Mouse (Mus musculus): ENCODE measurements at regions not wholly inside any gene's neighbourhood (a gene's known extent, or its start where the extent isn't known, plus 50 kb on each side); places are given as distances from the start of the nearest gene placed in this dataset.
"Not testable (repeated sequence)": the region's sequence is repeated elsewhere in the genome, so short reads cannot be mapped to it uniquely, and the experiment has no call there.

- ATAC-seq (replicated peaks; ENCODE audit: low FRiP score, poor library complexity, severe bottlenecking), result not testable (repeated sequence)
These were observed 57.9 kb upstream of the Zfp709 start for GRCm38 (mm10) chr8:71823655-71824622.

GRCm38 (mm10) chr8:71822749-71823148, 59.1 kb upstream of the Zfp709 start:
- ATAC-seq (replicated peaks; ENCODE audit: low FRiP score, poor library complexity, severe bottlenecking), result not testable (repeated sequence)

- not testable (repeated sequence) for ATAC-seq (replicated peaks; ENCODE audit: low FRiP score, poor library complexity, severe bottlenecking)
These were observed 61.9 kb upstream of the Zfp709 start for GRCm38 (mm10) chr8:71819936-71820335.

- not testable (repeated sequence) for ATAC-seq (replicated peaks; ENCODE audit: low FRiP score, poor library complexity, severe bottlenecking)
These were observed 62.4 kb upstream of the Zfp709 start for GRCm38 (mm10) chr8:71819381-71819780.

GRCm38 (mm10) chr8:71816272-71817034, 65.4 kb upstream of the Zfp709 start:
- ATAC-seq (replicated peaks; ENCODE audit: low FRiP score, poor library complexity, severe bottlenecking), result not testable (repeated sequence)

- ATAC-seq (replicated peaks; ENCODE audit: low FRiP score, poor library complexity, severe bottlenecking), result not testable (repeated sequence)
These were observed 66.0 kb upstream of the Zfp709 start for GRCm38 (mm10) chr8:71815813-71816212.

GRCm38 (mm10) chr8:71814740-71815514, 66.9 kb upstream of the Zfp709 start:
- ATAC-seq (replicated peaks; ENCODE audit: low FRiP score, poor library complexity, severe bottlenecking), result not testable (repeated sequence)

GRCm38 (mm10) chr8:71813889-71814288, 67.9 kb upstream of the Zfp709 start:
- ATAC-seq (replicated peaks; ENCODE audit: low FRiP score, poor library complexity, severe bottlenecking), result not testable (repeated sequence)

GRCm38 (mm10) chr8:71813239-71813638, 68.6 kb upstream of the Zfp709 start:
- ATAC-seq (replicated peaks; ENCODE audit: low FRiP score, poor library complexity, severe bottlenecking), result not testable (repeated sequence)

- not testable (repeated sequence) for ATAC-seq (replicated peaks; ENCODE audit: low FRiP score, poor library complexity, severe bottlenecking)
These were observed 74.0 kb upstream of the Zfp709 start for GRCm38 (mm10) chr8:71807788-71808187.

- ATAC-seq (replicated peaks; ENCODE audit: low FRiP score, poor library complexity, severe bottlenecking), result not testable (repeated sequence)
These were observed 77.2 kb upstream of the Zfp709 start for GRCm38 (mm10) chr8:71804586-71804985.

GRCm38 (mm10) chr8:71802226-71802625, 76.7 kb upstream of the Fcho1 start:
- 0 out of 2 replicates have a peak, but pooled peaks have one; percentile 41 for ATAC-seq (replicated peaks; ENCODE audit: low FRiP score, poor library complexity, severe bottlenecking)

- peak; percentile 68 for ATAC-seq (replicated peaks; ENCODE audit: low FRiP score, poor library complexity, severe bottlenecking)
These were observed 63.5 kb upstream of the Fcho1 start for GRCm38 (mm10) chr8:71789031-71789460.

- not testable (repeated sequence) for ATAC-seq (replicated peaks; ENCODE audit: low FRiP score, poor library complexity, severe bottlenecking)
These were observed 55.1 kb upstream of the Fcho1 start for GRCm38 (mm10) chr8:71780624-71781023.

GRCm38 (mm10) chr8:71779824-71780223, 54.3 kb upstream of the Fcho1 start:
- peak; percentile 57; the same call in 1 of the 2 replicates for ATAC-seq (replicated peaks; ENCODE audit: low FRiP score, poor library complexity, severe bottlenecking)

- 0 out of 2 replicates have a peak, but pooled peaks have one; percentile 19 for ATAC-seq (replicated peaks; ENCODE audit: low FRiP score, poor library complexity, severe bottlenecking)
These were observed 53.9 kb upstream of the Fcho1 start for GRCm38 (mm10) chr8:71779380-71779779.

- ATAC-seq (replicated peaks; ENCODE audit: low FRiP score, poor library complexity, severe bottlenecking), result no peak; the same call in 1 of the 2 replicates
These were observed 53.4 kb upstream of the Fcho1 start for GRCm38 (mm10) chr8:71778916-71779315.

Data from erythroid progenitor cell, adult 5-6 weeks (primary cell).